Mouse (Mus musculus) thymus, adult 2 months (tissue): Measurements from ENCODE around the gene Myrf.

Source experiments
- CTCF ChIP-seq: fragments of 200-500 bp; IDR thresholded peaks from 2 replicates; pipeline ENCODE4 v1.5.1; 2012; ENCODE audit warnings: mild to moderate bottlenecking, control low read depth, low read length, moderate library complexity, borderline replicate concordance; ENCODE audit not compliant: control insufficient read depth, poor library complexity, insufficient read depth; ENCODE audit errors: extremely low read depth
- POLR2A ChIP-seq: fragments of 200-500 bp; IDR thresholded peaks from 2 replicates; pipeline ENCODE4 v1.6.1; 2012; ENCODE audit warnings: mild to moderate bottlenecking, low read length, control low read depth, moderate library complexity; ENCODE audit not compliant: control insufficient read depth, poor library complexity, insufficient read depth; ENCODE audit errors: extremely low read depth

DNA sequence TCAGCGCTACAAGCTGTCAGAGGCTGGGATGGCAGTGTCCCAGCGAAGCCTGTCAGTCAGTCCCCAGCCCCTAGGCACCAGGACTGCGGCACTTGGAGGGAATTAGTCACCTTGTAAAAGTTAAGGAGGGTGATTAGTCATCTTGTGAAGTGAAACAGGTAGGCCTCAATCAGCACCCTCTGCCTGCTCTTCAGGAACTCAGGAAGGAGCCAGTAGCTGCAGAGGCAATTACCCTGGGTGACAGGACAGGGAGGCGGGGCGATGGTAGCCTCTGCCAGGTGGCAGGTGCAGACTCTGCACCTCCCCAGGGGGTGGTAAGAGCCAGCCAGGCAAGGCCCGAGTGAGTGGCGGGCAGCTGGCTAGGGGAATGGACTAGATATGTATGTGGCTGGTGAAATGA is 20.8 kb upstream of the Myrf start:
- TF ChIP-seq POLR2A = no peak
- no peak for TF ChIP-seq CTCF
